Mouse (Mus musculus): ENCODE results near the gene Prokr2. TPM values are rescaled to one million over a fixed set of nuclear protein-coding genes. Genes with fewer than 3 reads are reported as not detected.
A peak's percentile ranks its signal among the peaks of the same experiment; 100 is the strongest.

Gene Prokr2
- polyA plus RNA-seq, 1 experiment, result 0.52 TPM

- no peak overlapping the region for H3K4me3 ChIP-seq (ENCODE audit: insufficient read depth, low read length)
- no peak for TF ChIP-seq CTCF (IDR thresholded peaks at IDR 0.05; ENCODE audit: extremely low read depth, insufficient read depth, low read length)
- no peak for TF ChIP-seq POLR2A (IDR thresholded peaks at IDR 0.05; ENCODE audit: extremely low read depth, insufficient read depth, low read length)
- H3K4me1 ChIP-seq (ENCODE audit: control insufficient read depth, insufficient read depth, low read length), result no peaks in the 10 kb centered on the region
- H3K27ac ChIP-seq (ENCODE audit: insufficient read depth, low read length), result no peak overlapping the region
These were observed 5.4 kb upstream of the Prokr2 start for GRCm38 (mm10) chr2:132390607-132391160.

GRCm38 (mm10) chr2:132389562-132389961 lies 4.3 kb upstream of the Prokr2 start:
- Histone ChIP-seq H3K4me1 (ENCODE audit: control insufficient read depth, insufficient read depth, low read length) (no peaks in the 10 kb centered on the region), H3K27ac (ENCODE audit: insufficient read depth, low read length) (no peak overlapping the region), H3K4me3 (ENCODE audit: insufficient read depth, low read length) (no peak overlapping the region)
- no peak for TF ChIP-seq POLR2A (IDR thresholded peaks at IDR 0.05; ENCODE audit: extremely low read depth, insufficient read depth, low read length)
- peak; percentile 55 for TF ChIP-seq CTCF (IDR thresholded peaks at IDR 0.05; ENCODE audit: extremely low read depth, insufficient read depth, low read length)

GRCm38 (mm10) chr2:132384511-132385193 lies 595 bp downstream of the Prokr2 start:
- Histone ChIP-seq H3K4me3 (ENCODE audit: insufficient read depth, low read length) (peak overlapping the region; percentile 33), H3K27ac (ENCODE audit: insufficient read depth, low read length) (no peak overlapping the region)

GRCm38 (mm10) chr2:132382308-132382707 lies 2.9 kb downstream of the Prokr2 start:
- TF ChIP-seq POLR2A (IDR thresholded peaks at IDR 0.05; ENCODE audit: extremely low read depth, insufficient read depth, low read length), result no peak
- TF ChIP-seq CTCF (IDR thresholded peaks at IDR 0.05; ENCODE audit: extremely low read depth, insufficient read depth, low read length), result no peak
- Histone ChIP-seq H3K4me3 (ENCODE audit: insufficient read depth, low read length) (no peak overlapping the region), H3K27ac (ENCODE audit: insufficient read depth, low read length) (no peak overlapping the region), H3K4me1 (ENCODE audit: control insufficient read depth, insufficient read depth, low read length) (peaks cover 4% of the 10 kb centered on the region; the same call in 1 of the 2 replicates)

More at GRCm38 (mm10) chr2:132384511-132385193, 595 bp downstream of the Prokr2 start:
- TF ChIP-seq POLR2A (IDR thresholded peaks at IDR 0.05; ENCODE audit: extremely low read depth, insufficient read depth, low read length), result no peak
- no peak for TF ChIP-seq CTCF (IDR thresholded peaks at IDR 0.05; ENCODE audit: extremely low read depth, insufficient read depth, low read length)
- H3K4me1 ChIP-seq (ENCODE audit: control insufficient read depth, insufficient read depth, low read length), result peaks cover 1% of the 10 kb centered on the region; the same call in 1 of the 2 replicates

- H3K27ac ChIP-seq (ENCODE audit: insufficient read depth, low read length), result no peak overlapping the region
- peaks cover 7% of the 10 kb centered on the region for H3K4me1 ChIP-seq (ENCODE audit: control insufficient read depth, insufficient read depth, low read length)
- TF ChIP-seq CTCF (IDR thresholded peaks at IDR 0.05; ENCODE audit: extremely low read depth, insufficient read depth, low read length) (no peak), POLR2A (IDR thresholded peaks at IDR 0.05; ENCODE audit: extremely low read depth, insufficient read depth, low read length) (no peak)
- no peak overlapping the region for H3K4me3 ChIP-seq (ENCODE audit: insufficient read depth, low read length)
These were observed 5.6 kb downstream of the Prokr2 start for GRCm38 (mm10) chr2:132379690-132380089.

GRCm38 (mm10) chr2:132378602-132379150 lies 6.6 kb downstream of the Prokr2 start:
- no peak overlapping the region for H3K27ac ChIP-seq (ENCODE audit: insufficient read depth, low read length)
- no peak overlapping the region for H3K4me3 ChIP-seq (ENCODE audit: insufficient read depth, low read length)
- H3K4me1 ChIP-seq (ENCODE audit: control insufficient read depth, insufficient read depth, low read length), result peaks cover 7% of the 10 kb centered on the region
- TF ChIP-seq POLR2A (IDR thresholded peaks at IDR 0.05; ENCODE audit: extremely low read depth, insufficient read depth, low read length) (no peak), CTCF (IDR thresholded peaks at IDR 0.05; ENCODE audit: extremely low read depth, insufficient read depth, low read length) (no peak)

- TF ChIP-seq CTCF (IDR thresholded peaks at IDR 0.05; ENCODE audit: extremely low read depth, insufficient read depth, low read length), result no peak
- no peak for TF ChIP-seq POLR2A (IDR thresholded peaks at IDR 0.05; ENCODE audit: extremely low read depth, insufficient read depth, low read length)
- no peak overlapping the region for H3K4me3 ChIP-seq (ENCODE audit: insufficient read depth, low read length)
- no peak overlapping the region for H3K27ac ChIP-seq (ENCODE audit: insufficient read depth, low read length)
- peaks cover 7% of the 10 kb centered on the region for H3K4me1 ChIP-seq (ENCODE audit: control insufficient read depth, insufficient read depth, low read length)
These were observed 7.8 kb downstream of the Prokr2 start for GRCm38 (mm10) chr2:132377436-132377835.

- H3K4me1 ChIP-seq (ENCODE audit: control insufficient read depth, insufficient read depth, low read length), result peaks cover 7% of the 10 kb centered on the region
- no peak overlapping the region for H3K4me3 ChIP-seq (ENCODE audit: insufficient read depth, low read length)
- TF ChIP-seq POLR2A (IDR thresholded peaks at IDR 0.05; ENCODE audit: extremely low read depth, insufficient read depth, low read length), result no peak
- TF ChIP-seq CTCF (IDR thresholded peaks at IDR 0.05; ENCODE audit: extremely low read depth, insufficient read depth, low read length), result no peak
- no peak overlapping the region for H3K27ac ChIP-seq (ENCODE audit: insufficient read depth, low read length)
These were observed 9.5 kb downstream of the Prokr2 start for GRCm38 (mm10) chr2:132375721-132376120.

GRCm38 (mm10) chr2:132375135-132375534 lies 10.1 kb downstream of the Prokr2 start:
- no peak overlapping the region for H3K27ac ChIP-seq (ENCODE audit: insufficient read depth, low read length)
- H3K4me3 ChIP-seq (ENCODE audit: insufficient read depth, low read length), result no peak overlapping the region
- no peak for TF ChIP-seq POLR2A (IDR thresholded peaks at IDR 0.05; ENCODE audit: extremely low read depth, insufficient read depth, low read length)
- no peak for TF ChIP-seq CTCF (IDR thresholded peaks at IDR 0.05; ENCODE audit: extremely low read depth, insufficient read depth, low read length)
- H3K4me1 ChIP-seq (ENCODE audit: control insufficient read depth, insufficient read depth, low read length), result peaks cover 7% of the 10 kb centered on the region

- Histone ChIP-seq H3K4me1 (ENCODE audit: control insufficient read depth, insufficient read depth, low read length) (peaks cover 3% of the 10 kb centered on the region), H3K4me3 (ENCODE audit: insufficient read depth, low read length) (no peak overlapping the region), H3K27ac (ENCODE audit: insufficient read depth, low read length) (no peak overlapping the region)
- TF ChIP-seq CTCF (IDR thresholded peaks at IDR 0.05; ENCODE audit: extremely low read depth, insufficient read depth, low read length), result no peak
These were observed 11.5 kb downstream of the Prokr2 start for GRCm38 (mm10) chr2:132373748-132374147.
